Mouse (Mus musculus): ENCODE measurements around the gene Cryga.

DNA sequence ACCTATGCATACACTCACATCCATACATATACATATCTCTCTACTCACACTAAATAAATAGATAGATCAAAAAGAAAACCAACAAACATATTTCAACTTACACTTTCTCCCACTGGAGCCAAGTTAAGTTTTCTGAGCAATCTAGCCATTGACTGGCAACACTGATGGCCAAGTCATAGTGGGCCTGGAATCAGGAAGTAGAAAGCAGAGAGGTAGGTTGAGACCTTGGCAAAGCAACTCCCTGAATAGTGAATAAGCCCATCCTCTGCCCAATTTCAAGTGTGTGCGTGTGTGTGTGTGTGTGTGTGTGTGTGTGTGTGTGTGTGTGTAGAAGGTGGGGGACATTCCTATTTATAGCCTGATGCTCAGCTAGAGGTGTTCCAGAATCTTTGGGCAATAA, 16.3 kb upstream of the Cryga start, which contains the start of gene Gm28845:
- TF ChIP-seq CTCF (IDR thresholded peaks at IDR 0.05; ENCODE audit: low read depth) (no peak), EP300 (IDR thresholded peaks at IDR 0.05; ENCODE audit: low read depth) (no peak)
